Mouse (Mus musculus): ENCODE measurements around the gene Vamp1.
A peak's percentile ranks its signal among the peaks of the same experiment; 100 is the strongest.
"Not testable (repeated sequence)": the region's sequence is repeated elsewhere in the genome, so short reads cannot be mapped to it uniquely, and the experiment has no call there.

Vamp1 gene

DNA sequence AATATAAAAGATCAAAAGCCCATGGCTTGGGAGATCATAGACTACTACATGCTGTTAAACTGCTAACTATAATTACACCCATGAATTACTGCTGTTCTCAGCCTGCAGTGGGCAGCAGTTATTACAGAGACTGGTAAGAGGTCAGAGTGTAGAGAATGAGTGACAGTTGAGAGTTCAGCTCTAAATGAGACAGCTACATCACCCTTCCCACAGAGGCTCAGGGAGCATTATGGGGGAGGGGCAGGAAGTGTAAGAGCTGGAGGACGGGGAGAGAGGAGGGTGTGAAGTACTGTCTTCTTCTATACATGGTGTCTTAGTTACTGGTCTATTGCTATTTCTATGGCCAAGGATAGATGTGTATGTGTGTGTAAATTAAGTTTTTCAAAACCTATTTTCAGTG lies 29.2 kb downstream of the Vamp1 start:
- no peak for DNase-seq (ENCODE audit: low spot score)

DNA sequence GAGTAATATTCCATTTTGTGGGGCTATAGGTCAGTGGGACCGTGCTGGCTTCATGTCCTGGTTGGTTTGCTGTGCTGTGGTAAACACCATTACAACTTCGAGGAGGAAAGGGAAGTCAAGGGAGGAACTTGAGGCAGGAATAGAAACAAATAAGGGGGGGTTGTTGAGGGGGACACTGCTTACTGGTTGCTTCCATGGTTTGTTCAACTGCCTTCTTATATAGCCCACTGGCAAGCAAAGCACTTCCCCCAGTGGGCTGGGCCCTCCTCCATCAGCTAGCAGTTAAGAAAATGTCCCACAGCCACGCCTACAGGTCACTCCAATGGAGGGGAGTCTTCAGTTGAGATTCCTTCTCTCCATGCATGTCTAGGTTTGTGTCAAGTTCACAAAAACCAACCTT lies 36.9 kb downstream of the Vamp1 start:
- no peak for DNase-seq (ENCODE audit: low spot score)

- no peak for DNase-seq (ENCODE audit: low spot score)
Measured at GRCm38 (mm10) chr6:125252711-125253110, 37.4 kb downstream of the Vamp1 start.

GRCm38 (mm10) chr6:125253863-125254715 lies 38.7 kb downstream of the Vamp1 start:
- no peak for DNase-seq (ENCODE audit: low spot score)

DNA sequence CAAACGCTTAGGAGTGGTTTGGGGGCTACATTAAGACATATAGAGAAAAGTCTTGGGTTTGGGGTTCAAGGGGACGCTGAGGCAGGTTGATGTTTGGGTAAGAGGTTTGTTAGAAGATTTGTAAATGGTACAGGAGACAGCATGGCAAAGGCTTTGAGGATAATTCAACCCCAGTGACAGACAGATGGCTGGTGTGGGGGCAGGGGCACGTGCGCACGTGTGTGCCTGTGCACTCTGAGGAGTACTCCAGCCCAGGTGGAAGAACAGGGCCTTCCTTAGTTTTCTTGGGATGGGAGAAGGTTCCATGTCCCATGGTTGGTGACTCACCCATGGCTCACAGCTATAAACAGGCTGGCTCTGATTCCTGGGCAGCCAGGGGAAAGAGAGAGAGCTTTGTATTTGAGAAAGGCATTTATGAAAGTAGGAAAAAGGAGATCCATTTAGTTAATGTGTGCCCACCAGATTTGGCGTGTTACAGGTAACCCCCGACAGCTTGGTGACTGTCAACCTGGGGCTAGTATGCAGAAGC lies 40.2 kb downstream of the Vamp1 start:
- DNase-seq (ENCODE audit: low spot score): no peak

GRCm38 (mm10) chr6:125256222-125256966 lies 41.0 kb downstream of the Vamp1 start:
- DNase-seq (ENCODE audit: low spot score): no peak

GRCm38 (mm10) chr6:125260006-125260555 lies 44.7 kb downstream of the Vamp1 start:
- no peak for DNase-seq (ENCODE audit: low spot score)

- no peak for DNase-seq (ENCODE audit: low spot score)
Measured at GRCm38 (mm10) chr6:125264219-125264618, 48.9 kb downstream of the Vamp1 start.

GRCm38 (mm10) chr6:125265239-125265638 lies 49.9 kb downstream of the Vamp1 start:
- no peak for DNase-seq (ENCODE audit: low spot score)

DNA sequence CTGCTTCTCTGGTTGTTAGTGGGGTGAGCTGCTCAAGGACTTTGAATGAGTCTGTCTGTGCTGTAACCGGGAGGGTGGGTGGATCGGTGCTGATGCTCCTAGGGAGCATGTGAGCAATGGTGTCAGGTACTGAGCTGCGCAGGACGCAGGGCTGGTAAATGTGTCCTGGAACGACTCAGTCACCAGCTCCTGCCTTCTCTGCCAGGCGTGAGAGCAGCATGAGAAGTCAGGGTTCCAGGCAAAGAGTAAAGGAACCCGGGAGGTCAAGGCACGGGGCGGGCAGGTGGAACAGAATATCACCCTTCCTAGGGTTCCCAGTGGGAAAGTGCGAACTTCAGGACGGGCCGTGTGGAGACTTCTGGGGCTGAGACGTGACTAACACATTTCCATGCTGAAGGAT lies 50.7 kb downstream of the Vamp1 start:
- DNase-seq (ENCODE audit: low spot score): no peak

- not testable (repeated sequence) for DNase-seq (ENCODE audit: low spot score)
Measured at GRCm38 (mm10) chr6:125266600-125266999, 51.2 kb downstream of the Vamp1 start.

- no peak for DNase-seq (ENCODE audit: low spot score)
Measured at GRCm38 (mm10) chr6:125267469-125267868, 52.1 kb downstream of the Vamp1 start.

- no peak for DNase-seq (ENCODE audit: low spot score)
Measured at GRCm38 (mm10) chr6:125268799-125269198, 53.4 kb downstream of the Vamp1 start.

DNA sequence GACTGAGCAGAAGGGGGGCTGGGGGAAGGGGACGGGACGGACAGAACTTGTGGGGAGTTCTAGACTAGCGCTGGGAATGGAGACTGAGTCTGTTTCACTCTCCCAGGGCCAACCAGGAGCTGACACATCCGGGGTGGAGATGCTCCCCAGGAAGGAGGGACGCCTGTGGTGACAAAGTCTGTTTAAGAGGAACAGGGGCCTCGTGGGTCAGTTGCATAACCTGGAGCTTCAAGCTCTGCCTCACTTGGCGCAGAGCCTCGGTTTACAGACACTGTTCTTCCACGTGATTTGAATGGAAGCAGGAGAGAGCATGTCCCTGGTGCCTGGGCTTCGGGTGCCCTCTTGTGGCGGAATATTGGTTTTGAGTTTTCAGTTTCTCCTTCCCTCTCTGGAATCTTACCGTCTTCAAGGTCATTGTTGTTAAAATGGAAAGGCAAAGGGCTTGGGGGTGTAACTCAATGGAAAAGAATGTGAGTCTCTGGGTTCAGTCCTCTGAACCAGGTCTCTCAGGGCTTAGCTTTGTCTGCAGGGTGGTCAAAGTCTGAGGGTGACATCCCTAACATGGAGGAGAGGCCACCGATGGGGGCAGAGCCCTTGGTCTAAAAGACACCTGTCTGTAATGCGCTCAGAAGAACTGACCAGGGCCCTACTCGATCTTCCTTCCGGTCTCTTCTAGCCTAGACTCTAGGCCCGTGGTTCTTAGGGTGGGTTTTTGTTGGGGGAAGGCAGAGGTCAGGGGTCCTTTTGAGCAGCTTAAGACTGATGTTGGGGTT lies 56.3 kb downstream of the Vamp1 start:
- peak; percentile 76 for DNase-seq (ENCODE audit: low spot score)

GRCm38 (mm10) chr6:125272228-125272785 lies 57.0 kb downstream of the Vamp1 start:
- no peak for DNase-seq (ENCODE audit: low spot score)

DNA sequence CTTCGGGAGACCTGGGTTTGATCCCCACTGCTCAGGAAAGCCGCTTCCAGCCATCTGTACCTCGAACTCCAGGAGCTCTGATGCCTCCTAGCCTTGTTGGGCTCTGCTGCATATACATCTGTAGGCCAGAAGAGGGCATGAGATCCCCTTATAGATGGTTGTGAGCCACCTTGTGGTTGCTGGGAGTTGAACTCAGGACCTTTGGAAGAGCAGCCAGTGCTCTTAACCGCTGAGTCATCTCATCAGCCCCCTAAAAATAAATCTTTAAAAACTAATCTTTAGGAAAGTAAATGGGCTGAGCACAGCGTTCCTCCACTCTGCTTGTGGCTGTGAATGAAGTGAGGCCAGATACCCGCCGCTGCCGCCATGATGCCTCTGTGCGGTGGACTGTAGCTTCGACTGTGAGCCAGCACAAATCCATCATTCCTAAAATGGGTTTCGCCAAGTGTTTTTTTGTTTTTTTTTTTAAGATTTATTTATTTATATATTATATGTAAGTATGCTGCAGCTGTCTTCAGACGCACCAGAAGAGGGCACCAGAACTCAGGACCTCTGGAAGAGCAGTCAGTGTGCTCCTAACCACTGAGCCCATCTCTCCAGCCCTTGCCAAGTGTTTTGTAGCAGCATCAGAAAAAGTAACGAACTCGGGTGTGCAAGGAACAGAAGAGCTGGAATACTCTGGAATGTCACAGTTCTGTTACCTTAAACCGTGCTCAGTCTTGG lies 59.7 kb downstream of the Vamp1 start:
- no peak for DNase-seq (ENCODE audit: low spot score)

DNA sequence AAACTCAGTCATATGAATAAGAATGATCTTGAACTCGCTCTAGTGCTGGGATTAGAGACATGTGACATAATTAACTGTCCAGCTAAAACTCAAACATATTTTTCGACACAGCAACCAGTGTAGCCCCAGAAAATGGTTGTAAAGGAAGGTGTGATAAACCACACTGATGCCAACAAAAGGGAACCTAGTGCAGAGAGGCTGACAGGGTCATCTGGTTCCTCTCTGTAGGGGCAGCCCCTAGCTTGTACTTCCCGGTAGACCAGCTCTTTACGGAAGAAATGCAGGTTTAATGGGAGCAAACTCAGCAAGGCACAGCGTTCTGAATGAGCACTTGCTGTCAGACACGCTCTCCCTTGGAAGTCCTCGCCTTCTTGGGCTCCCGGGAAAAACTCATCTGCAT lies 64.4 kb downstream of the Vamp1 start:
- DNase-seq (ENCODE audit: low spot score): no peak

DNA sequence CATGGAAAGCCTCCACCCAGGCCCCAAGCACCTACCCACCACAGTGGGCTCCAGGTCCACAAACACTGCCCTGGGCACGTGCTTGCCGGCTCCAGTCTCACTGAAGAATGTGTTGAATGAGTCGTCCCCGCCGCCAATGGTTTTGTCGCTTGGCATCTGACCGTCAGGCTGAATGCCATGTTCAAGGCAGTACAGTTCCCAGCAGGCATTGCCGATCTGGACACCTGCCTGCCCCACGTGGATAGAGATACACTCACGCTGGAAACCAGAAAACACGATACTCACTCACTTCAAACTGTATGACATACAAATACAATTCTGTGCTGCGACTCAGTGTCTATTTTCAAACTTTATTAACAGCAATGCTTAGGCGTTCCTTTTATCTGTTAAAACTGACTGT lies 67.4 kb downstream of the Vamp1 start:
- not testable (repeated sequence) for DNase-seq (ENCODE audit: low spot score)

GRCm38 (mm10) chr6:125284250-125284649 lies 68.9 kb downstream of the Vamp1 start:
- no peak for DNase-seq (ENCODE audit: low spot score)

GRCm38 (mm10) chr6:125284751-125285150 lies 69.4 kb downstream of the Vamp1 start:
- no peak for DNase-seq (ENCODE audit: low spot score)

DNA sequence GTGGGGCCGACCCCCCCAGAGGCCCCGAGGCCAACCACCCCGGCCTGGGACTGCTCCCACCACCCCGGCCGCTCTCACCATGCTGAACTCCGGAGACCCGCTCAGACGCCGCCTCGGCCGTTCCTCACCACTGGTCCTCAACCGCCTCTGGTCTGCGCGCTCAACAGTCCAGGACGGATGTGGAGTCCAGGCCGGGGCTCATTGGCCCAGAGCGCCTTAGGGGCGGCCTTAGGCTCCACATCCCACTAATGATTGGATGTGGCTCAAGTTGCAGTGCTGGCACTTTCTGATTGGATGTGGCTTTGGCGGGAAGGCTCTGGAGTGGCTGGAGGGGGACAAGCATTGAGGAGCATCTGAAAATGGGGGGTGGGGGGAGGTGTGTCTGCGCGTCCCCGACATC lies 70.5 kb downstream of the Vamp1 start, which contains the start of gene Tuba3a:
Gene Tuba3a (minus strand): TSS at position 153 of the 400 bp plus-strand sequence.
- no peak for DNase-seq (ENCODE audit: low spot score)

All from ovary, postnatal 10 days (tissue).